Mouse (Mus musculus) heart, embryonic 11.5 days (tissue): ENCODE data around the gene Scrt2. TPM values are rescaled to one million over a fixed set of nuclear protein-coding genes. Genes with fewer than 3 reads are reported as not detected.
"Not testable (repeated sequence)": the region's sequence is repeated elsewhere in the genome, so short reads cannot be mapped to it uniquely, and the experiment has no call there.

ENCODE experiments used
- ATAC-seq: fragments of 200-750 bp; cut with Nextera tagmentation; replicated peaks from 2 replicates; pipeline ENCODE4 v1.8.0; 2017; ENCODE audit warnings: moderate library complexity; ENCODE audit not compliant: insufficient number of reproducible peaks, low FRiP score, low TSS enrichment
- H3K27ac ChIP-seq: fragments of 300-500 bp; sonication (generic); 2 replicates; pipeline ENCODE4 v1.5.1; 2014; ENCODE audit warnings: mild to moderate bottlenecking, low read depth, low read length
- H3K27me3 ChIP-seq: fragments of 300-500 bp; sonication (generic); 2 replicates; pipeline ENCODE4 v1.6.1; 2014; ENCODE audit warnings: mild to moderate bottlenecking, low read length, mixed read lengths; ENCODE audit not compliant: control insufficient read depth, insufficient read depth
- H3K36me3 ChIP-seq: fragments of 300-500 bp; sonication (generic); 2 replicates; pipeline ENCODE4 v1.6.1; 2014; ENCODE audit warnings: mild to moderate bottlenecking, low read length, moderate library complexity, mixed read lengths; ENCODE audit not compliant: control insufficient read depth, insufficient read depth
- H3K4me1 ChIP-seq: fragments of 300-500 bp; sonication (generic); 2 replicates; pipeline ENCODE4 v1.6.1; 2014; ENCODE audit warnings: low read length; ENCODE audit not compliant: control insufficient read depth, insufficient read depth
- H3K4me2 ChIP-seq: fragments of 300-500 bp; sonication (generic); 2 replicates; pipeline ENCODE4 v1.6.1; 2014; ENCODE audit warnings: mild to moderate bottlenecking, moderate library complexity
- H3K4me3 ChIP-seq: fragments of 300-500 bp; sonication (generic); 2 replicates; pipeline ENCODE4 v1.5.1; 2014; ENCODE audit warnings: low read depth, low read length
- H3K9ac ChIP-seq: fragments of 300-500 bp; sonication (generic); 2 replicates; pipeline ENCODE4 v1.6.1; 2014; ENCODE audit warnings: mild to moderate bottlenecking, low read depth, low read length, moderate library complexity
- H3K9me3 ChIP-seq: fragments of 300-500 bp; sonication (generic); replicated peaks from 2 replicates; pipeline ENCODE4 v1.6.1; 2016; ENCODE audit warnings: low read length; ENCODE audit not compliant: control insufficient read depth
- WGBS: fragments of 180-500 bp; shearing (Covaris S2); extraction: QIAGEN DNeasy Blood & Tissue Kit; methylation state at CpG from one replicate; pipeline ENCODE4 v1.1.7; 2014; ENCODE audit not compliant: insufficient replicate concordance; 5-methylcytosine and 5-hydroxymethylcytosine counted together
- polyA plus RNA-seq: library from polyadenylated mRNA; unstranded; fragments of >200 nt; fragmentation: Nextera tagmentation; extraction: Ambion mirVana; gene quantifications from 2 replicates; pipeline ENCODE4 v1.2.1, GENCODE M21; 2014

Scrt2 gene
- polyA plus RNA-seq, 1 experiment from 2014 or later = 0.11 TPM

GRCm38 (mm10) chr2:152051985-152052384 lies 29.3 kb upstream of the Scrt2 start:
- WGBS = 67% methylated on average over 3 of the region's 3 CpGs
- H3K4me1 ChIP-seq = peaks cover 24% of the 10 kb centered on the region
- H3K27me3 ChIP-seq = peaks cover 85% of the 10 kb centered on the region
- H3K27ac ChIP-seq = no peak overlapping the region
- no peak for ATAC-seq
- H3K36me3 ChIP-seq = no peaks in the 10 kb centered on the region
- no peak overlapping the region for H3K4me2 ChIP-seq
- no peaks in the 10 kb centered on the region for H3K9me3 ChIP-seq
- no peak overlapping the region for H3K4me3 ChIP-seq
- H3K9ac ChIP-seq = no peak overlapping the region

GRCm38 (mm10) chr2:152055406-152055805 lies 25.9 kb upstream of the Scrt2 start:
- Histone ChIP-seq H3K4me3 (no peak overlapping the region), H3K9me3 (no peaks in the 10 kb centered on the region), H3K27me3 (peaks cover 59% of the 10 kb centered on the region), H3K9ac (no peak overlapping the region), H3K4me1 (no peaks in the 10 kb centered on the region), H3K4me2 (no peak overlapping the region), H3K27ac (no peak overlapping the region), H3K36me3 (no peaks in the 10 kb centered on the region)
- 36% methylated on average over 1 of the region's 1 CpGs for WGBS
- ATAC-seq = no peak

GRCm38 (mm10) chr2:152056368-152057251 lies 24.7 kb upstream of the Scrt2 start:
- Histone ChIP-seq H3K9ac (no peak overlapping the region), H3K4me3 (no peak overlapping the region), H3K27me3 (peaks cover 51% of the 10 kb centered on the region), H3K27ac (no peak overlapping the region), H3K4me2 (no peak overlapping the region), H3K9me3 (no peaks in the 10 kb centered on the region), H3K36me3 (no peaks in the 10 kb centered on the region), H3K4me1 (no peaks in the 10 kb centered on the region)
- 63% methylated on average over 22 of the region's 22 CpGs for WGBS
- ATAC-seq = no peak

- H3K36me3 ChIP-seq = no peaks in the 10 kb centered on the region
- 62% methylated on average over 9 of the region's 9 CpGs for WGBS
- peaks cover 45% of the 10 kb centered on the region for H3K27me3 ChIP-seq
- H3K4me3 ChIP-seq = no peak overlapping the region
- H3K9ac ChIP-seq = no peak overlapping the region
- H3K9me3 ChIP-seq = no peaks in the 10 kb centered on the region
- ATAC-seq = no peak
- no peak overlapping the region for H3K27ac ChIP-seq
- H3K4me2 ChIP-seq = no peak overlapping the region
- H3K4me1 ChIP-seq = no peaks in the 10 kb centered on the region
These were observed 24.1 kb upstream of the Scrt2 start for GRCm38 (mm10) chr2:152057252-152057563.

GRCm38 (mm10) chr2:152062817-152063216 lies 18.5 kb upstream of the Scrt2 start:
- H3K27me3 ChIP-seq, H3K9me3 ChIP-seq, H3K9ac ChIP-seq, H3K4me2 ChIP-seq, H3K36me3 ChIP-seq, H3K27ac ChIP-seq, H3K4me3 ChIP-seq, ATAC-seq, H3K4me1 ChIP-seq: not testable (repeated sequence)
- 71% methylated on average over 3 of the region's 3 CpGs for WGBS

- no peak overlapping the region for H3K27ac ChIP-seq
- WGBS = 50% methylated on average over 11 of the region's 11 CpGs
- no peaks in the 10 kb centered on the region for H3K9me3 ChIP-seq
- no peak overlapping the region for H3K9ac ChIP-seq
- no peak overlapping the region for H3K4me3 ChIP-seq
- no peaks in the 10 kb centered on the region for H3K36me3 ChIP-seq
- no peaks in the 10 kb centered on the region for H3K4me1 ChIP-seq
- peaks cover 12% of the 10 kb centered on the region; the same call in 1 of the 2 replicates for H3K27me3 ChIP-seq
- no peak for ATAC-seq
- no peak overlapping the region for H3K4me2 ChIP-seq
These were observed 12.5 kb upstream of the Scrt2 start for GRCm38 (mm10) chr2:152068660-152069433.

GRCm38 (mm10) chr2:152069434-152069786 lies 11.9 kb upstream of the Scrt2 start:
- Histone ChIP-seq H3K9ac (no peak overlapping the region), H3K4me1 (no peaks in the 10 kb centered on the region), H3K27me3 (peaks cover 15% of the 10 kb centered on the region), H3K4me2 (no peak overlapping the region), H3K9me3 (no peaks in the 10 kb centered on the region), H3K36me3 (no peaks in the 10 kb centered on the region), H3K4me3 (no peak overlapping the region), H3K27ac (no peak overlapping the region)
- ATAC-seq = no peak
- 59% methylated on average over 9 of the region's 9 CpGs for WGBS

GRCm38 (mm10) chr2:152069941-152070340 lies 11.4 kb upstream of the Scrt2 start:
- no peaks in the 10 kb centered on the region for H3K36me3 ChIP-seq

More at GRCm38 (mm10) chr2:152069941-152070340, 11.4 kb upstream of the Scrt2 start:
- Histone ChIP-seq H3K4me3 (no peak overlapping the region), H3K4me1 (no peaks in the 10 kb centered on the region), H3K27me3 (peaks cover 16% of the 10 kb centered on the region), H3K4me2 (no peak overlapping the region), H3K27ac (no peak overlapping the region), H3K9me3 (no peaks in the 10 kb centered on the region), H3K9ac (no peak overlapping the region)
- ATAC-seq = no peak
- WGBS = 68% methylated on average over 2 of the region's 2 CpGs
